Mouse (Mus musculus): ENCODE data around the gene Hpgds. TPM values are rescaled to one million over a fixed set of nuclear protein-coding genes. Genes with fewer than 3 reads are reported as not detected.

The Hpgds gene
- 11.1 and 11.2 TPM in 2 replicates for polyA plus RNA-seq (2014; fragmentation: Nextera tagmentation; extraction: Ambion mirVana)

- Histone ChIP-seq H3K9me3 (ENCODE audit: control insufficient read depth, low read length) (no peaks in the 10 kb centered on the region), H3K9ac (ENCODE audit: low read length) (no peak within 1 kb of the TSS), H3K27ac (ENCODE audit: low read depth, low read length) (no peak within 1 kb of the TSS), H3K36me3 (ENCODE audit: control insufficient read depth, insufficient read depth, low read length) (no peaks in the 10 kb centered on the region), H3K4me3 (ENCODE audit: low read depth, low read length) (no peak within 1 kb of the TSS), H3K27me3 (ENCODE audit: control insufficient read depth, insufficient read depth, low read length) (no peaks in the 10 kb centered on the region), H3K4me1 (ENCODE audit: control insufficient read depth, insufficient read depth, low read length) (peaks cover 15% of the 10 kb centered on the region; the same call in 1 of the 2 replicates), H3K4me2 (peak within 1 kb of the TSS; percentile 14; the same call in 1 of the 2 replicates)
- DNase-seq (ENCODE audit: low spot score, missing footprints): no peak
- WGBS: 30% methylated on average over 16 of the region's 16 CpGs
- peak; percentile 49 for ATAC-seq (ENCODE audit: low FRiP score)
Observed at GRCm38 (mm10) chr6:65144621-65145205, at the start of gene Hpgds. TSS of gene Hpgds (minus strand) at chr6:65144908.

DNA sequence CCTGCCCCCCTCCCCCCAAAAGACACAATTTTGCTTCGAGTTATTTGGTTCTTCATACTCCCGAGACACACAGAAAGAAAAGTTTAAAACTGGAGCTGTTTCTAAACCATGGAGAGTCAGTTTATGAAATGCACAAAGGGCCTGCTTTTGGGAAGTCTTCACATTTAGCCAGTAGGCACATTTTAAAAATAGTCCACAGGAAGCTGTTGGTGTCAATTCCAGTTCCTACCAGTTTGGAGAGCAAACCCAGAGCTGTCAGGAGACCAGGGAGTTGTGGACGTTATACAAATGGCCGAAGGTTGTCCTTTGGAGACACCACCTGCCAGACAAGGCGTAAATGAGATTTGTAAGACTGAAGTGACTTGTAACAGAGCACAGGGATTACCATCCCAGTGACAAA, 20.3 kb upstream of the Hpgds start:
- DNase-seq (ENCODE audit: low spot score, missing footprints): no peak
- Histone ChIP-seq H3K27me3 (ENCODE audit: control insufficient read depth, insufficient read depth, low read length) (no peaks in the 10 kb centered on the region), H3K9me3 (ENCODE audit: control insufficient read depth, low read length) (no peaks in the 10 kb centered on the region), H3K9ac (ENCODE audit: low read length) (no peak overlapping the region), H3K4me1 (ENCODE audit: control insufficient read depth, insufficient read depth, low read length) (no peaks in the 10 kb centered on the region), H3K27ac (ENCODE audit: low read depth, low read length) (no peak overlapping the region), H3K36me3 (ENCODE audit: control insufficient read depth, insufficient read depth, low read length) (no peaks in the 10 kb centered on the region), H3K4me3 (ENCODE audit: low read depth, low read length) (no peak overlapping the region), H3K4me2 (no peak overlapping the region)
- WGBS: 64% methylated on average over 5 of the region's 5 CpGs
- ATAC-seq (ENCODE audit: low FRiP score): no peak

DNA sequence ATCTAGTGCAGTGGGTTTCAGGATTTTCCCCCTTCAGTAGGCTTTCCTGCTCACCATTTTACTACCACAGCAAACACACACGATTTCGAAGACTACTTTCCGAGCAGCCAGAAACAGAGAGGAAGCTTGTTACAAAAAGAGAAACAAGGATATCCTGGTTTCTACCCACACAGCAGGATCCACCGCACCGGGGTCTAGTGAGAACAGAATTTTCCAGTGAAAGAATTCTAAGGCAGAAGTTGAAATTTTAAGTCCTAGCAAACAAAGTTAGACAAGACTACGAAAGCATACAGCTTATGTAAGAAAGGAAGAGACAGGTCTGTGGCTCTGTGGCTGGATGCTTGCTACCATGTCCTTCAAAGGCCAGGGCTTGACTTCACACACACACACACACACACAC, 19.4 kb upstream of the Hpgds start:
- Histone ChIP-seq H3K9me3 (ENCODE audit: control insufficient read depth, low read length) (no peaks in the 10 kb centered on the region), H3K4me3 (ENCODE audit: low read depth, low read length) (no peak overlapping the region), H3K4me1 (ENCODE audit: control insufficient read depth, insufficient read depth, low read length) (no peaks in the 10 kb centered on the region), H3K27me3 (ENCODE audit: control insufficient read depth, insufficient read depth, low read length) (no peaks in the 10 kb centered on the region), H3K27ac (ENCODE audit: low read depth, low read length) (peak overlapping the region; percentile 20; the same call in 1 of the 2 replicates), H3K36me3 (ENCODE audit: control insufficient read depth, insufficient read depth, low read length) (no peaks in the 10 kb centered on the region), H3K9ac (ENCODE audit: low read length) (no peak overlapping the region), H3K4me2 (no peak overlapping the region)
- no peak for DNase-seq (ENCODE audit: low spot score, missing footprints)
- WGBS: 88% methylated on average over 6 of the region's 6 CpGs
- no peak for ATAC-seq (ENCODE audit: low FRiP score)

GRCm38 (mm10) chr6:65159381-65159942, 14.8 kb upstream of the Hpgds start:
- no peaks in the 10 kb centered on the region for H3K4me1 ChIP-seq (ENCODE audit: control insufficient read depth, insufficient read depth, low read length)
- no peak overlapping the region for H3K4me3 ChIP-seq (ENCODE audit: low read depth, low read length)
- ATAC-seq (ENCODE audit: low FRiP score): no peak
- H3K36me3 ChIP-seq (ENCODE audit: control insufficient read depth, insufficient read depth, low read length): no peaks in the 10 kb centered on the region
- no peaks in the 10 kb centered on the region for H3K27me3 ChIP-seq (ENCODE audit: control insufficient read depth, insufficient read depth, low read length)
- H3K9ac ChIP-seq (ENCODE audit: low read length): no peak overlapping the region
- no peak for DNase-seq (ENCODE audit: low spot score, missing footprints)
- H3K27ac ChIP-seq (ENCODE audit: low read depth, low read length): no peak overlapping the region
- H3K4me2 ChIP-seq: no peak overlapping the region
- 74% methylated on average over 4 of the region's 4 CpGs for WGBS
- no peaks in the 10 kb centered on the region for H3K9me3 ChIP-seq (ENCODE audit: control insufficient read depth, low read length)

- Histone ChIP-seq H3K36me3 (ENCODE audit: control insufficient read depth, insufficient read depth, low read length) (no peaks in the 10 kb centered on the region), H3K4me2 (no peak overlapping the region), H3K4me3 (ENCODE audit: low read depth, low read length) (no peak overlapping the region), H3K4me1 (ENCODE audit: control insufficient read depth, insufficient read depth, low read length) (no peaks in the 10 kb centered on the region), H3K9ac (ENCODE audit: low read length) (no peak overlapping the region), H3K9me3 (ENCODE audit: control insufficient read depth, low read length) (no peaks in the 10 kb centered on the region), H3K27ac (ENCODE audit: low read depth, low read length) (no peak overlapping the region), H3K27me3 (ENCODE audit: control insufficient read depth, insufficient read depth, low read length) (no peaks in the 10 kb centered on the region)
- 91% methylated on average over 4 of the region's 4 CpGs for whole genome bisulfite sequencing
- DNase-seq (ENCODE audit: low spot score, missing footprints): no peak
- no peak for ATAC-seq (ENCODE audit: low FRiP score)
Observed at GRCm38 (mm10) chr6:65157042-65157441, 12.3 kb upstream of the Hpgds start.

- H3K36me3 ChIP-seq (ENCODE audit: control insufficient read depth, insufficient read depth, low read length): no peaks in the 10 kb centered on the region
- no peak overlapping the region for H3K4me2 ChIP-seq
- DNase-seq (ENCODE audit: low spot score, missing footprints) (no peak), ATAC-seq (ENCODE audit: low FRiP score) (no peak)
- H3K9me3 ChIP-seq (ENCODE audit: control insufficient read depth, low read length): no peaks in the 10 kb centered on the region
- H3K27me3 ChIP-seq (ENCODE audit: control insufficient read depth, insufficient read depth, low read length): no peaks in the 10 kb centered on the region
- H3K27ac ChIP-seq (ENCODE audit: low read depth, low read length): no peak overlapping the region
- H3K9ac ChIP-seq (ENCODE audit: low read length): no peak overlapping the region
- H3K4me3 ChIP-seq (ENCODE audit: low read depth, low read length): no peak overlapping the region
- H3K4me1 ChIP-seq (ENCODE audit: control insufficient read depth, insufficient read depth, low read length): no peaks in the 10 kb centered on the region
- WGBS: 80% methylated on average over 3 of the region's 3 CpGs
Observed at GRCm38 (mm10) chr6:65153570-65153969, 8.9 kb upstream of the Hpgds start.

DNA sequence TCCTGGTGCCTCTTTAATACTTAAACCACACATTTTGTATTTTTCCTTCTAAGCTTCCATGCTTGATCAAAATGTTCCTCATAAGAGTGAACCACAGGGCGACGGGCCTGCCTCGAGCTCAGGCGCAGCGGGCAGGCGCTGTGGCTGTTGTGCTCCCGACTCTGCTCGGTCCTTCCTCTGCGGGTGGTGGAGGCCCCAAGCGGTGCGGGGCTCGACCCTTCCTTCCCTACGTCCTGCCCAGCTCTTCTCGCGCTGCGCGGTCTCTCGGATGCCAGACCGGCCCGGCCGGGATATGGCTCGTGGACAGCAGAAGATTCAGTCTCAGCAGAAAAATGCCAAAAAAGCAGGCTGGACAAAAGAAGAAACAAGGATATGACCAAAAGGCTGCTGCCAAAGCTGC, 6.0 kb upstream of the Hpgds start:
- no peaks in the 10 kb centered on the region for H3K27me3 ChIP-seq (ENCODE audit: control insufficient read depth, insufficient read depth, low read length)
- H3K27ac ChIP-seq (ENCODE audit: low read depth, low read length): no peak overlapping the region
- DNase-seq (ENCODE audit: low spot score, missing footprints): no peak
- 8% methylated on average over 22 of the region's 22 CpGs for WGBS
- H3K4me2 ChIP-seq: peak overlapping the region; percentile 31; the same call in 1 of the 2 replicates
- H3K4me1 ChIP-seq (ENCODE audit: control insufficient read depth, insufficient read depth, low read length): no peaks in the 10 kb centered on the region
- 0 out of 2 replicates have a peak, but pooled peaks have one; percentile 38 for ATAC-seq (ENCODE audit: low FRiP score)
- no peak overlapping the region for H3K4me3 ChIP-seq (ENCODE audit: low read depth, low read length)
- no peaks in the 10 kb centered on the region for H3K36me3 ChIP-seq (ENCODE audit: control insufficient read depth, insufficient read depth, low read length)
- H3K9me3 ChIP-seq (ENCODE audit: control insufficient read depth, low read length): no peaks in the 10 kb centered on the region
- peak overlapping the region; percentile 18; the same call in 1 of the 2 replicates for H3K9ac ChIP-seq (ENCODE audit: low read length)

- whole genome bisulfite sequencing: 91% methylated on average over 4 of the region's 4 CpGs
- H3K27me3 ChIP-seq (ENCODE audit: control insufficient read depth, insufficient read depth, low read length): no peaks in the 10 kb centered on the region
- H3K4me1 ChIP-seq (ENCODE audit: control insufficient read depth, insufficient read depth, low read length): peaks cover 8% of the 10 kb centered on the region; the same call in 1 of the 2 replicates
- no peak overlapping the region for H3K9ac ChIP-seq (ENCODE audit: low read length)
- H3K4me2 ChIP-seq: no peak overlapping the region
- no peak overlapping the region for H3K27ac ChIP-seq (ENCODE audit: low read depth, low read length)
- no peak overlapping the region for H3K4me3 ChIP-seq (ENCODE audit: low read depth, low read length)
- no peaks in the 10 kb centered on the region for H3K9me3 ChIP-seq (ENCODE audit: control insufficient read depth, low read length)
- DNase-seq (ENCODE audit: low spot score, missing footprints) (no peak), ATAC-seq (ENCODE audit: low FRiP score) (no peak)
- no peaks in the 10 kb centered on the region for H3K36me3 ChIP-seq (ENCODE audit: control insufficient read depth, insufficient read depth, low read length)
Observed at GRCm38 (mm10) chr6:65146363-65146762, 1.7 kb upstream of the Hpgds start.

DNA sequence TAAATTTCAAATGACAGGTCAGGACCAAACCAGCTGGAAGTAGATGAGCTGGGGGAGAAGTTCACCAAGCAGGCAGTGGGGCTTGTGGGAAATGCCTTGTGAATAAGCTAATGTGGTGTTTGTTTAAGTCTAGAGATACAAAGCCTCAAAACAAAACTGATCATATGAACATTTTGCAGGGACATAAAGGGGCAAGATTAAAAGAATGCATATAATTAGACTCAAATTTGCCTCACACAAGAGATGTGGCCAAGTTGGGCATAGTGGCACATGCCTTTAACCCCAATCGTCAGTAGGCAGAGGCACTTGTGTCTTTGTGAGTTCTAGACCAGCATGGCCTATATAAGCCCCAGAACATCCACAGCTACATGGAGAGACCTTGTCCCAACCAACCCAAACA, 2.4 kb downstream of the Hpgds start:
- Histone ChIP-seq H3K4me3 (ENCODE audit: low read depth, low read length) (no peak overlapping the region), H3K4me1 (ENCODE audit: control insufficient read depth, insufficient read depth, low read length) (peaks cover 21% of the 10 kb centered on the region), H3K9ac (ENCODE audit: low read length) (no peak overlapping the region), H3K4me2 (no peak overlapping the region), H3K9me3 (ENCODE audit: control insufficient read depth, low read length) (no peaks in the 10 kb centered on the region), H3K27me3 (ENCODE audit: control insufficient read depth, insufficient read depth, low read length) (no peaks in the 10 kb centered on the region), H3K36me3 (ENCODE audit: control insufficient read depth, insufficient read depth, low read length) (no peaks in the 10 kb centered on the region), H3K27ac (ENCODE audit: low read depth, low read length) (no peak overlapping the region)
- ATAC-seq (ENCODE audit: low FRiP score): no peak
- 97% methylated on average over 1 of the region's 1 CpGs for WGBS
- no peak for DNase-seq (ENCODE audit: low spot score, missing footprints)

All from midbrain, embryonic 11.5 days (tissue).